Mouse (Mus musculus): ENCODE measurements around the gene Rfx8.

Rfx8 gene

GRCm38 (mm10) chr1:39735493-39735892, 14.7 kb upstream of the Rfx8 start:
- no peak for DNase-seq (ENCODE audit: low read depth in 2 of 2, low spot score in 2 of 2)

- no peak for DNase-seq (ENCODE audit: low read depth in 2 of 2, low spot score in 2 of 2)
These were observed 14.1 kb upstream of the Rfx8 start for GRCm38 (mm10) chr1:39734881-39735280.

GRCm38 (mm10) chr1:39734311-39734710, 13.5 kb upstream of the Rfx8 start:
- DNase-seq (ENCODE audit: low read depth in 2 of 2, low spot score in 2 of 2), result peak; percentile 20 to 22

GRCm38 (mm10) chr1:39733876-39734275, 13.1 kb upstream of the Rfx8 start:
- no peak for DNase-seq (ENCODE audit: low read depth in 2 of 2, low spot score in 2 of 2)

GRCm38 (mm10) chr1:39732081-39732480, 11.3 kb upstream of the Rfx8 start:
- DNase-seq (ENCODE audit: low read depth in 2 of 2, low spot score in 2 of 2), result no peak

- no peak for DNase-seq (ENCODE audit: low read depth in 2 of 2, low spot score in 2 of 2)
These were observed 10.7 kb upstream of the Rfx8 start for GRCm38 (mm10) chr1:39731543-39731942.

GRCm38 (mm10) chr1:39730868-39731267, 10.1 kb upstream of the Rfx8 start:
- no peak for DNase-seq (ENCODE audit: low read depth in 2 of 2, low spot score in 2 of 2)

- DNase-seq (ENCODE audit: low read depth in 2 of 2, low spot score in 2 of 2), result no peak
These were observed 9.1 kb upstream of the Rfx8 start for GRCm38 (mm10) chr1:39729919-39730318.

- no peak for DNase-seq (ENCODE audit: low read depth in 2 of 2, low spot score in 2 of 2)
These were observed 542 bp upstream of the Rfx8 start for GRCm38 (mm10) chr1:39721351-39721726.

GRCm38 (mm10) chr1:39720186-39720585, 611 bp downstream of the Rfx8 start:
- DNase-seq (ENCODE audit: low read depth in 2 of 2, low spot score in 2 of 2), result no peak

GRCm38 (mm10) chr1:39715551-39715950, 5.2 kb downstream of the Rfx8 start:
- no peak for DNase-seq (ENCODE audit: low read depth in 2 of 2, low spot score in 2 of 2)

- DNase-seq (ENCODE audit: low read depth in 2 of 2, low spot score in 2 of 2), result no peak
These were observed 6.1 kb downstream of the Rfx8 start for GRCm38 (mm10) chr1:39714729-39715128.

- peak in 1 of 2 experiments; percentile 10 for DNase-seq (ENCODE audit: low read depth in 2 of 2, low spot score in 2 of 2)
These were observed 6.7 kb downstream of the Rfx8 start for GRCm38 (mm10) chr1:39713842-39714658.

- no peak for DNase-seq (ENCODE audit: low read depth in 2 of 2, low spot score in 2 of 2)
These were observed 7.5 kb downstream of the Rfx8 start for GRCm38 (mm10) chr1:39713300-39713699.

GRCm38 (mm10) chr1:39712261-39712660, 8.5 kb downstream of the Rfx8 start:
- no peak for DNase-seq (ENCODE audit: low read depth in 2 of 2, low spot score in 2 of 2)

GRCm38 (mm10) chr1:39710604-39711003, 10.2 kb downstream of the Rfx8 start:
- no peak for DNase-seq (ENCODE audit: low read depth in 2 of 2, low spot score in 2 of 2)

- no peak for DNase-seq (ENCODE audit: low read depth in 2 of 2, low spot score in 2 of 2)
These were observed 10.8 kb downstream of the Rfx8 start for GRCm38 (mm10) chr1:39710016-39710415.

- no peak for DNase-seq (ENCODE audit: low read depth in 2 of 2, low spot score in 2 of 2)
These were observed 12.0 kb downstream of the Rfx8 start for GRCm38 (mm10) chr1:39708778-39709177.

GRCm38 (mm10) chr1:39702216-39703046, 18.4 kb downstream of the Rfx8 start:
- DNase-seq (ENCODE audit: low read depth in 2 of 2, low spot score in 2 of 2), result no peak

GRCm38 (mm10) chr1:39701274-39701602, 19.6 kb downstream of the Rfx8 start:
- no peak for DNase-seq (ENCODE audit: low read depth in 2 of 2, low spot score in 2 of 2)

- no peak for DNase-seq (ENCODE audit: low read depth in 2 of 2, low spot score in 2 of 2)
These were observed 20.1 kb downstream of the Rfx8 start for GRCm38 (mm10) chr1:39700599-39701273.

- DNase-seq (ENCODE audit: low read depth in 2 of 2, low spot score in 2 of 2), result no peak
These were observed 22.3 kb downstream of the Rfx8 start for GRCm38 (mm10) chr1:39698456-39698855.

Data from CD8-positive naive resting alpha-beta T cell, adult 2 months (primary cell).